Mouse (Mus musculus): ENCODE data around the gene Gm28051. TPM values are rescaled to one million over a fixed set of nuclear protein-coding genes. Genes with fewer than 3 reads are reported as not detected.

The Gm28051 gene
- polyA plus RNA-seq, 1 experiment: 0.26 TPM

DNA sequence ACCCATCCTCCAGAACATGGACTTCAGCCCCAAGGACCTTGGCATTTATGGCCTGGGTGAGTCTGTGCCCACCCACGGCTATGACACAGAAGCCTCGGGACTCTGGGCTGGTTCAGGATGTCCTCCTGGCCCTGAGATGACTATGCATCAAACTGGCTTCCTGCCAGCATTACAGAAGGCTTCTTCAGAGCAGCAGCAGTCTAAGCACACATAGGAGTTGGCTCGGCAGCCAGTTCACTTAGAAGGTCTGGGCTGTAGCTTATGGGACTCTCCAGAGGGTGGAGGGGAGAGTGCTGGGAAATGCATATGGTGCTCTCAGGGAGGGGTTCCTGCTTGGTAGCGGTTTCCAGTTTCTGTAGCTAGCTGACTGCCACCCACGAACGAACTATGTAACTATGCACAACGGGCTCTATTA is 31.8 kb downstream of the Gm28051 start:
- no peaks in the 10 kb centered on the region for H3K36me3 ChIP-seq (ENCODE audit: control insufficient read depth, insufficient read depth)
- H3K4me2 ChIP-seq (ENCODE audit: low read depth): no peak overlapping the region
- H3K4me3 ChIP-seq: no peak overlapping the region
- TF ChIP-seq MAX (IDR thresholded peaks at IDR 0.05; ENCODE audit: low read depth): no peak
- no peak overlapping the region for H3ac ChIP-seq (ENCODE audit: control insufficient read depth, insufficient read length)
- H3K79me2 ChIP-seq (ENCODE audit: control insufficient read depth, insufficient read depth): no peaks in the 10 kb centered on the region
- no peaks in the 10 kb centered on the region for H3K27me3 ChIP-seq (ENCODE audit: control insufficient read depth, insufficient read depth, insufficient read length)

DNA sequence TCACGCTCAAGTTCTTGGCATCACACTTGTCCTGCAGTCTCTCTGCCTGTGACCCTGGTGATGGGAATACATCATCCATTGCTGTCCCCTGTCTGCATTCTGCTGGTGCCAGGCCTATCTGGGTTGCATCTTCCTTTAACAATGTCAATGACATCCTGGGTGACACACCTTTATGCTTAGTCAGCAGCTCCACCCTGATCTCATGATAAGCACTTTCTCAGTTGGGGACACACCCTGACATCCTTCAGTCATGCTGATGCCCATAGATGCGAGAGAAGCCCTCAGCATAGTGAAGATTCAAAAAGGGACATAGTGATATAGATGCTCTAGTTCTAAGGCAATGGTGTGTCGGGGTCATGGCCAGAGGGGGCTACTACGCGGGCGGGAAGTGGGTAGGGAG is 32.4 kb downstream of the Gm28051 start:
- no peak overlapping the region for H3ac ChIP-seq (ENCODE audit: control insufficient read depth, insufficient read length)
- no peaks in the 10 kb centered on the region for H3K36me3 ChIP-seq (ENCODE audit: control insufficient read depth, insufficient read depth)
- TF ChIP-seq USF1 (IDR thresholded peaks at IDR 0.05; ENCODE audit: low read depth) (no peak), TCF3 (IDR thresholded peaks at IDR 0.05; ENCODE audit: insufficient read length, low read depth) (no peak), MYOG (IDR thresholded peaks at IDR 0.05; ENCODE audit: control insufficient read depth in 1 of 3, insufficient read depth in 1 of 3, insufficient read length in 2 of 3, low read depth in 2 of 3) (no peak), POLR2A (IDR thresholded peaks at IDR 0.05; ENCODE audit: insufficient read length, low read depth) (no peak), CEBPB (IDR thresholded peaks at IDR 0.05; ENCODE audit: insufficient read depth, poor library complexity, severe bottlenecking) (no peak), MAX (IDR thresholded peaks at IDR 0.05; ENCODE audit: low read depth) (no peak), SRF (IDR thresholded peaks at IDR 0.05; ENCODE audit: control insufficient read depth, insufficient read length, low read depth) (no peak)
- no peaks in the 10 kb centered on the region for H3K27me3 ChIP-seq (ENCODE audit: control insufficient read depth, insufficient read depth, insufficient read length)
- H3K4me2 ChIP-seq (ENCODE audit: low read depth): no peak overlapping the region
- H3K4me3 ChIP-seq: no peak overlapping the region
- no peaks in the 10 kb centered on the region for H3K79me2 ChIP-seq (ENCODE audit: control insufficient read depth, insufficient read depth)

DNA sequence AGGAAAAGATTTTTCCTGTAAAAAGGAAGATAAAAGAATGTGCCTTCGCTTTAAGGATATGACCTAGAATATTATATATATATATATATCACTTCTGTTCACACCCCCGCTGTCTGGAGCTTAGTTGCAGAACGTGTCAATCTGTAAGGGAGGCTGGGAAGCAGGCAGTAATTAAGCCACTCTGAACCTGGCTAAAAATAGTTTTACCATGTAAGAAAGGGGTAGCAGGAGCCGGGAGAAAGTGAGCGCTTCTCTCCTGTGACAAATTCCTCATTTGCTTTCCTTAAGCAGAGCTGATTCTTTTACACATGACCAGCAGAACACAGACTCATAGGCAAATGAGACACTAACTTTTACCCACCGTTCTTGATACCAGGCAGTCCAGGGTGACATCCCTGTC is 33.7 kb downstream of the Gm28051 start:
- Histone ChIP-seq H3K27me3 (ENCODE audit: control insufficient read depth, insufficient read depth, insufficient read length) (no peaks in the 10 kb centered on the region), H3K4me3 (no peak overlapping the region), H3ac (ENCODE audit: control insufficient read depth, insufficient read length) (no peak overlapping the region), H3K79me2 (ENCODE audit: control insufficient read depth, insufficient read depth) (no peaks in the 10 kb centered on the region), H3K36me3 (ENCODE audit: control insufficient read depth, insufficient read depth) (no peaks in the 10 kb centered on the region), H3K4me2 (ENCODE audit: low read depth) (no peak overlapping the region)
- TF ChIP-seq TCF3 (IDR thresholded peaks at IDR 0.05; ENCODE audit: insufficient read length, low read depth) (no peak), POLR2A (IDR thresholded peaks at IDR 0.05; ENCODE audit: insufficient read length, low read depth) (no peak), TCF12 (IDR thresholded peaks at IDR 0.05; ENCODE audit: insufficient read depth, poor library complexity, severe bottlenecking) (no peak), E2F4 (IDR thresholded peaks at IDR 0.05; ENCODE audit: insufficient read depth) (no peak), MYOD1 (IDR thresholded peaks at IDR 0.05; ENCODE audit: control insufficient read depth in 1 of 3, insufficient read length in 2 of 3, low read depth in 2 of 3) (no peak), USF1 (IDR thresholded peaks at IDR 0.05; ENCODE audit: low read depth) (no peak), MYOG (IDR thresholded peaks at IDR 0.05; ENCODE audit: control insufficient read depth in 1 of 3, insufficient read depth in 1 of 3, insufficient read length in 2 of 3, low read depth in 2 of 3) (no peak), MAX (IDR thresholded peaks at IDR 0.05; ENCODE audit: low read depth) (no peak)

DNA sequence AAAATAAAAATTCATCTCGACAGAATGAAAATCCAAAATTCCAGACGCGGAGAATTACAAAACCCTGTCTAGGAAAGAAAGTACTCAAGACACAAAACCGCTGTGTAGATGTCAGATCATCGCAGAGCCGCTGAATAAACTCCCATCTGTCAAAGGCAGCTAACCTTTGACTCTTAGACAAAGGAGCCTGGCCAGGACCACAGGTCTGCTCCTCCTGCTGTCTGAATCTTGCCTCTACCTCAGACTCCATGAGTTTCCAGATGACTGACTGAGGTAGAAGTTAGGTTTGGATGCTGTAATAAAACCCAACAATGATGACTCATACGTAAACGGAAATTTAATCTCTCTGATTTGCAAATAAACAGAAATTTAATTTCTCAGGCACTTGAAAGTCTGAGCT is 34.6 kb downstream of the Gm28051 start:
- Histone ChIP-seq H3ac (ENCODE audit: control insufficient read depth, insufficient read length) (no peak overlapping the region), H3K79me2 (ENCODE audit: control insufficient read depth, insufficient read depth) (no peaks in the 10 kb centered on the region), H3K27me3 (ENCODE audit: control insufficient read depth, insufficient read depth, insufficient read length) (no peaks in the 10 kb centered on the region), H3K36me3 (ENCODE audit: control insufficient read depth, insufficient read depth) (no peaks in the 10 kb centered on the region), H3K4me3 (no peak overlapping the region), H3K4me2 (ENCODE audit: low read depth) (no peak overlapping the region)
- TF ChIP-seq POLR2AphosphoS2 (IDR thresholded peaks at IDR 0.05; ENCODE audit: insufficient read length, low read depth) (no peak), MYOD1 (IDR thresholded peaks at IDR 0.05; ENCODE audit: control insufficient read depth in 1 of 3, insufficient read length in 2 of 3, low read depth in 2 of 3) (no peak), POLR2A (IDR thresholded peaks at IDR 0.05; ENCODE audit: insufficient read length, low read depth) (no peak), MAX (IDR thresholded peaks at IDR 0.05; ENCODE audit: low read depth) (no peak), SRF (IDR thresholded peaks at IDR 0.05; ENCODE audit: control insufficient read depth, insufficient read length, low read depth) (no peak), CEBPB (IDR thresholded peaks at IDR 0.05; ENCODE audit: insufficient read depth, poor library complexity, severe bottlenecking) (no peak), TCF12 (IDR thresholded peaks at IDR 0.05; ENCODE audit: insufficient read depth, poor library complexity, severe bottlenecking) (no peak), USF1 (IDR thresholded peaks at IDR 0.05; ENCODE audit: low read depth) (no peak), TCF3 (IDR thresholded peaks at IDR 0.05; ENCODE audit: insufficient read length, low read depth) (no peak)

DNA sequence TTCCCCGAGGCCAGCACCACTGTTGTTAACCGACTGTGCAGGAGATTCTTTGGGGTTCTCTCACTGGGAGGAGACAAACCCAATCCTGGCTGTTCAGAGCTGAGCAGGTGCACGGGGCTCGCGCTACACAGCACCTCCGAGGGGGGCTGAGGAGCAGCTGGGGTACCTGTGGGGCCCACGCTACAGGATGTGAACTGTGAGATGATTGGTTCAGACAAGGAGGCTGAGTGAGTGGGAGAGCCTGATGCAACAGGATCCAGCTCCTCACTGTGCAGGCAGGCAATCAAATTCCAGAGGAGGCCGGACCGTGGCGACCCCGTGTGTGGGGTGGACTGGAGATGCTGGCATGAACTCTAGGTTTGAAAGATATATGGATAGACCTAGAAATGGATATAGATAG is 35.1 kb downstream of the Gm28051 start:
- TF ChIP-seq POLR2AphosphoS2 (IDR thresholded peaks at IDR 0.05; ENCODE audit: insufficient read length, low read depth): no peak
- TF ChIP-seq CEBPB (IDR thresholded peaks at IDR 0.05; ENCODE audit: insufficient read depth, poor library complexity, severe bottlenecking): no peak
- TF ChIP-seq SRF (IDR thresholded peaks at IDR 0.05; ENCODE audit: control insufficient read depth, insufficient read length, low read depth): no peak
- TF ChIP-seq MAX (IDR thresholded peaks at IDR 0.05; ENCODE audit: low read depth): no peak
- TF ChIP-seq E2F4 (IDR thresholded peaks at IDR 0.05; ENCODE audit: insufficient read depth): no peak
- Histone ChIP-seq H3K36me3 (ENCODE audit: control insufficient read depth, insufficient read depth) (no peaks in the 10 kb centered on the region), H3K4me3 (no peak overlapping the region), H3K79me2 (ENCODE audit: control insufficient read depth, insufficient read depth) (no peaks in the 10 kb centered on the region), H3K4me2 (ENCODE audit: low read depth) (no peak overlapping the region), H3K27me3 (ENCODE audit: control insufficient read depth, insufficient read depth, insufficient read length) (no peaks in the 10 kb centered on the region), H3ac (ENCODE audit: control insufficient read depth, insufficient read length) (no peak overlapping the region)

All from myocyte (in vitro differentiated cells).